Mouse (Mus musculus): Measurements from ENCODE around the gene Lrrc3c. TPM values are rescaled to one million over a fixed set of nuclear protein-coding genes. Genes with fewer than 3 reads are reported as not detected.
"Not testable (repeated sequence)": the region's sequence is repeated elsewhere in the genome, so short reads cannot be mapped to it uniquely, and the experiment has no call there.

Lrrc3c gene
- total and polyA plus RNA-seq, 2 experiments from 2014 or later = not detected

DNA sequence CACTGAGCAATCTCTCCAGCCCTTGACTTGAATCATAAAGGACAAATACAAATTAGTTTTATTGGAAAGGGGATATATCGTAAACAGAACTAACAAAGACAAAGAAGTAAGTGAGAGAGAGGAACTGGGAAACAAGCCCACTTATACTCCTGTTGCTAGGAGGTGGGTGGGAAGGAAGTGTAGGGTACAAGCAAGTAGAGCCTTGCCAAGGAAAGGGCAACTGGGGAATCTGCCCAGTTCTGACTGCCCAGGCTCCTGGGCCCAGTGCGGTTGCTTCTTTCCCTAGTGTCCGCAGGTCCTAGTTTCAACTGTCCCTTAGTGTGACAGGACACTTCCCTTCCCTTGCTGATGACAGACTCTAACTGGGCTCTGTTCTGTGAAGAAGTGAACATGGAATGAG is 30.6 kb downstream of the Lrrc3c start:
- Histone ChIP-seq H3K9ac (no peak overlapping the region), H3K27me3 (ENCODE audit: insufficient read depth, low read length) (no peaks in the 10 kb centered on the region), H3K9me3 (ENCODE audit: low read length) (no peaks in the 10 kb centered on the region), H3K4me1 (ENCODE audit: insufficient read depth) (no peaks in the 10 kb centered on the region), H3K27ac (ENCODE audit: low read depth, low read length) (no peak overlapping the region), H3K36me3 (ENCODE audit: insufficient read depth) (no peaks in the 10 kb centered on the region), H3K4me2 (ENCODE audit: low read depth) (no peak overlapping the region), H3K4me3 (ENCODE audit: low read depth, low read length) (no peak overlapping the region)
- DNase-seq (no peak), ATAC-seq (no peak)
- WGBS = 95% methylated on average over 3 of the region's 3 CpGs
- no peak for TF ChIP-seq CTCF (IDR thresholded peaks at IDR 0.05; ENCODE audit: low read depth)

DNA sequence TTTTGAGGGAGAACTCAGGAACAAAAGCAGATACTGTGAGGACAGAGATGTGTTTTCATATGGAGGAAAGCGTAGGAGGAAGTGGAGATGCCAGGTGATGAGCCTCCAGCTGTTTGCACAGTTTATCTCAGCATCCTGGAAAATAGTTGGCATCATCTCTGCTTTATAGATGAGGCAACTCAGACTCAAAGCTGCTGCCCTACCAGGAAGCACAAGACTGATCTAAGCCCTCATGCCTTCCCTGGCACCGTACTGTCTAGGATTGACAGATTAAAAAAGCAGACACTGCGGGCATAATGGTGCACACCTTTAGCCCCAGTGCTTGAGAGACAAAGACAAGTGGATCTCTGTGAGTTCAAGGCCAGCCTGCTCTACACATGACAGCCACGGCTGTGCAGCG is 32.6 kb downstream of the Lrrc3c start:
- no peak overlapping the region for H3K4me2 ChIP-seq (ENCODE audit: low read depth)
- 90% methylated on average over 5 of the region's 5 CpGs for WGBS
- H3K9me3 ChIP-seq (ENCODE audit: low read length) = no peaks in the 10 kb centered on the region
- ATAC-seq = no peak
- no peak for TF ChIP-seq CTCF (IDR thresholded peaks at IDR 0.05; ENCODE audit: low read depth)
- no peaks in the 10 kb centered on the region for H3K36me3 ChIP-seq (ENCODE audit: insufficient read depth)
- no peak overlapping the region for H3K4me3 ChIP-seq (ENCODE audit: low read depth, low read length)
- H3K9ac ChIP-seq = no peak overlapping the region
- no peaks in the 10 kb centered on the region for H3K27me3 ChIP-seq (ENCODE audit: insufficient read depth, low read length)
- no peak overlapping the region for H3K27ac ChIP-seq (ENCODE audit: low read depth, low read length)
- no peak for DNase-seq
- H3K4me1 ChIP-seq (ENCODE audit: insufficient read depth) = no peaks in the 10 kb centered on the region

DNA sequence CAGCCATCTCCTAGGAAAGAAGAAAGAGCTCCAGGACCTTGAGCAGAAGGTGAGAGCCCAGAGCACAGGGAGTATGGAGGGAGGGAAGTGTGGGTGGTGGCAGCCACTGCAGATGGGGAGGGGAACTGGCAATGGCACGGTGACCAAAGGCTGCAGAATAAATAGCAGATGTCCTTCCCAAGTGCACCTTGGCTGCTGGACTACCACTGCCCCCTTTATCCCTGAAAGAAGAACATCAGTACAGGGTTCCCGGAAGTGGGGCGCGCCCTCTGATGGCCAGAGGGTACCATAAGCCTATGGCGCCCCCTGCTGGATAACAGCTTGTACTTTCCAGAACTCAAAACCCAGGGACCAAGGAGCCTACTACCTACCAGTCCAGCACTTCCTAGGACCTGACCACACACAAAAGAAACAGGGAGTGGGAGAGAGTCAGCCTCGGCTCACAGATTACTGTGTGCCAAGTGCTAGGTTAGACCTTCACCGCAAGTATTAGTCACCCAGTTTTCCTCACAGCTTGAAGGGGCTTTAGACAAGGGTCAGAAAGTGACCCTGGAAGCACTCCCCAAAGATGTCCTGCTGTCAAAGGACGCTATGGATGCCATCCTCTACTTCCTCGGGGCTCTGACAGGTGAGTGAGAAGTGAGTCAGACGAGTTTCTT is 37.4 kb downstream of the Lrrc3c start:
- TF ChIP-seq CTCF (IDR thresholded peaks at IDR 0.05; ENCODE audit: low read depth) = peak; percentile 41
- H3K9me3 ChIP-seq (ENCODE audit: low read length); H3K4me2 ChIP-seq (ENCODE audit: low read depth); H3K27ac ChIP-seq (ENCODE audit: low read depth, low read length); ATAC-seq; DNase-seq; H3K4me3 ChIP-seq (ENCODE audit: low read depth, low read length); H3K36me3 ChIP-seq (ENCODE audit: insufficient read depth); H3K9ac ChIP-seq; H3K27me3 ChIP-seq (ENCODE audit: insufficient read depth, low read length); H3K4me1 ChIP-seq (ENCODE audit: insufficient read depth): not testable (repeated sequence)
- 42% methylated on average over 10 of the region's 10 CpGs for WGBS

DNA sequence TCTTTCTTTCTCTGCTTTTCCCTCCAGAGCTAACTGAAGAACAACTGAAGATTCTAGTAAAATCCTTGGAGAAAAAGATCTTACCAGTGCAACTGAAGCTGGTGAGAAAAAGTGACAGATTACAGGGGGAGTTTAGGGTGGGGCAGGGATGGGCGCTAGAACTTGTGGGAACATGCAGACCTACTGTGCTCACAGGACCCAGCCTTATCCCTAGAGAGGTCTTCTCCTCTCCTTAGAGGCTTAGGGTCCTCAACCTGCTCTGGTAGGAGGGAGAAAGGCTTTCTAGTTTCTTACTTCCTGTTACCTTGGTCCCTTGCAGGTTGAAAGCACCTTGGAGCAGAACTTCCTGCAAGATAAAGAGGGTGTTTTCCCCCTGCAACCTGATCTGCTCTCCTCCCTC is 39.4 kb downstream of the Lrrc3c start:
- no peaks in the 10 kb centered on the region for H3K4me1 ChIP-seq (ENCODE audit: insufficient read depth)
- H3K27me3 ChIP-seq (ENCODE audit: insufficient read depth, low read length) = no peaks in the 10 kb centered on the region
- H3K9ac ChIP-seq = no peak overlapping the region
- no peaks in the 10 kb centered on the region for H3K9me3 ChIP-seq (ENCODE audit: low read length)
- no peak overlapping the region for H3K4me2 ChIP-seq (ENCODE audit: low read depth)
- WGBS = 73% methylated on average over 1 of the region's 1 CpGs
- no peak for ATAC-seq
- no peak overlapping the region for H3K27ac ChIP-seq (ENCODE audit: low read depth, low read length)
- no peak for DNase-seq
- TF ChIP-seq CTCF (IDR thresholded peaks at IDR 0.05; ENCODE audit: low read depth) = no peak
- H3K4me3 ChIP-seq (ENCODE audit: low read depth, low read length) = no peak overlapping the region
- no peaks in the 10 kb centered on the region for H3K36me3 ChIP-seq (ENCODE audit: insufficient read depth)

DNA sequence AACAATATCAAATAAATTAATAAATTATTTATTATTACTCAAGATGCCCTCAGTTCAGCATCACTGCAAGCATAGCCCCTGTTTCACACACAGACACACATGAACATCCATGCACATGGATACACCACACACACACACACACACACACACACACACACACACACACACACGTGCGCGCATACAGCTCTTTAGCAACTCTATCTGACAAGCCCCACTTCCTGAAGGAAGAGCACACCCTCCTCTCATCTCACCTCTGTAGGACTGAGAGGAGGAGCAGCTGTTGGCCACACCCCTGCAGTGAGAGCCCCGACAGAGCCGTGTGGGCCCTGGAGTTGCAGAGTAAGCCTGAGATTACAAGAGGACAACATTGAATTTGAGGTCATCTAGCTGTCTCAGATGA is 42.0 kb downstream of the Lrrc3c start:
- Histone ChIP-seq H3K36me3 (ENCODE audit: insufficient read depth) (no peaks in the 10 kb centered on the region), H3K27me3 (ENCODE audit: insufficient read depth, low read length) (no peaks in the 10 kb centered on the region), H3K9me3 (ENCODE audit: low read length) (no peaks in the 10 kb centered on the region), H3K4me1 (ENCODE audit: insufficient read depth) (no peaks in the 10 kb centered on the region), H3K27ac (ENCODE audit: low read depth, low read length) (no peak overlapping the region), H3K9ac (no peak overlapping the region), H3K4me2 (ENCODE audit: low read depth) (no peak overlapping the region), H3K4me3 (ENCODE audit: low read depth, low read length) (no peak overlapping the region)
- TF ChIP-seq CTCF (IDR thresholded peaks at IDR 0.05; ENCODE audit: low read depth) = no peak
- DNase-seq (no peak), ATAC-seq (no peak)
- 70% methylated on average over 5 of the region's 5 CpGs for WGBS

DNA sequence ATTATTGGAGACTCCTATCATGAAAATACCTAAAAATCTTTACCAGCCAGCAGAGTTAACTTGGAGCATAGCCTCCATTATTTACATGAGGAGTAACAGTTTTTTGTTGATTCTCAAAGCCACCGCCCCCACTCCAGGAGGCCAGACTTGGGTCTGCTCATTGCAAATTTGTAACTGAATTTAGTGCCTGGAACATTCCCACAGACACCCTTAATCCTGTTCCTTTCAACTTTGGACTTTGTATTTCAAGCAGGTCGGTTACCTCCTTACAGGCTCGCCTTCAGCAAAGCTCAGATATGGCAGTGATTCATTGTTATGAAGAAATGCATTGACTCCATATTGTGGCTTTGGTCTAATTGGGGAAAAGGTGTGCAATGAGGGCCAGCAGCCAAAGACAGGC is 46.7 kb downstream of the Lrrc3c start:
- Histone ChIP-seq H3K36me3 (ENCODE audit: insufficient read depth) (no peaks in the 10 kb centered on the region), H3K27ac (ENCODE audit: low read depth, low read length) (no peak overlapping the region), H3K4me3 (ENCODE audit: low read depth, low read length) (no peak overlapping the region), H3K4me2 (ENCODE audit: low read depth) (no peak overlapping the region), H3K27me3 (ENCODE audit: insufficient read depth, low read length) (no peaks in the 10 kb centered on the region), H3K9me3 (ENCODE audit: low read length) (no peaks in the 10 kb centered on the region), H3K9ac (no peak overlapping the region), H3K4me1 (ENCODE audit: insufficient read depth) (no peaks in the 10 kb centered on the region)
- 76% methylated on average over 3 of the region's 3 CpGs for WGBS
- no peak for DNase-seq
- ATAC-seq = no peak
- no peak for TF ChIP-seq CTCF (IDR thresholded peaks at IDR 0.05; ENCODE audit: low read depth)

DNA sequence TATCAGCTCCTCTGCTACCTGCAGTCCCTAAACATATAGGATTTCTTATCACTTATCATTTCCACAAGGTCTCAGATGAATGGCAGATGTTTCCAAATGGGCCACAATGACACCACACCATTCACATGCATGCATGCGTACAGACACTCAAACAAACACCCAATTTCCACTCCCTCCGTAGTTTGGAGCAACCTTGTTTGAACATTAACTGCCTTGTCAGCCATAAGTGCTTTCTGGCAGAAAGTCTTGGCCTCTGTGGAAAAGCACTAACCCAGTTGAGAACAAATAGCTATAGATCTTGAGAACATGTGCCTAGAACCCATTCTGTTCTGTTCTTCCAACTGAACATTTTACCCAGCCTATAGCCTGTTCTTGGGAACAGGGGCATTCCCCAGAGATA is 47.9 kb downstream of the Lrrc3c start:
- WGBS = 78% methylated on average over 2 of the region's 2 CpGs
- TF ChIP-seq CTCF (IDR thresholded peaks at IDR 0.05; ENCODE audit: low read depth) = no peak
- H3K9me3 ChIP-seq (ENCODE audit: low read length) = no peaks in the 10 kb centered on the region

More for the DNA sequence above, 47.9 kb downstream of the Lrrc3c start:
- H3K36me3 ChIP-seq (ENCODE audit: insufficient read depth) = no peaks in the 10 kb centered on the region
- H3K9ac ChIP-seq = no peak overlapping the region
- no peak overlapping the region for H3K4me2 ChIP-seq (ENCODE audit: low read depth)
- no peak for DNase-seq
- H3K27ac ChIP-seq (ENCODE audit: low read depth, low read length) = no peak overlapping the region
- no peak for ATAC-seq
- H3K4me3 ChIP-seq (ENCODE audit: low read depth, low read length) = no peak overlapping the region
- no peaks in the 10 kb centered on the region for H3K4me1 ChIP-seq (ENCODE audit: insufficient read depth)
- no peaks in the 10 kb centered on the region for H3K27me3 ChIP-seq (ENCODE audit: insufficient read depth, low read length)

All from forebrain, postnatal 0 days (tissue).